Mouse (Mus musculus) E14TG2a.4 (cell line): ENCODE results near the gene Hephl1.

ENCODE experiments used
- CTCF ChIP-seq: conservative IDR thresholded peaks from 2 replicates; pipeline ENCODE4 v1.5.1; 2014; ENCODE audit warnings: low read length
- NANOG ChIP-seq: IDR thresholded peaks from 2 replicates; pipeline ENCODE4 v1.6.1; 2014; ENCODE audit warnings: borderline replicate concordance, low read length, mixed read lengths

DNA sequence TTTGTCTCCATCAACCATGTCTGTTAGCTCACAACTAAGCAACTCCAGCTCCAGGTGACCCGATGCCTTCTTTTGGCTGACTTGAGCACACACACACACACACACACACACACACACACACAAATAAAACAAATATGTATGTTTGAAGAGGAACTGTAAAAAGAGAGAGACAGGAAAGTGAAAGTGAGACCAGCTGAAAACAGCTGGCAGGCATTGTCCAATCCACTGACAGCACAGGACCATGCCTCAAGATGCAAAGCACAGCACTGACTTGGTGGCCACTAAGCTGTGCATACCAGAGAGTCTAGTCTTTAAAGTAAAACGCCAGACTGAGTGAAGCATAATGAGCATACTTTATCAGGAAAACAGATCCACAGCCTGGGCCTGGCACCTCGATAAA, 16.7 kb downstream of the Hephl1 start:
- TF ChIP-seq CTCF (no peak), NANOG (no peak)
